Mouse (Mus musculus): ENCODE measurements at regions not wholly inside any gene's neighbourhood (a gene's known extent, or its start where the extent isn't known, plus 50 kb on each side); places are given as distances from the start of the nearest gene placed in this dataset.

DNA sequence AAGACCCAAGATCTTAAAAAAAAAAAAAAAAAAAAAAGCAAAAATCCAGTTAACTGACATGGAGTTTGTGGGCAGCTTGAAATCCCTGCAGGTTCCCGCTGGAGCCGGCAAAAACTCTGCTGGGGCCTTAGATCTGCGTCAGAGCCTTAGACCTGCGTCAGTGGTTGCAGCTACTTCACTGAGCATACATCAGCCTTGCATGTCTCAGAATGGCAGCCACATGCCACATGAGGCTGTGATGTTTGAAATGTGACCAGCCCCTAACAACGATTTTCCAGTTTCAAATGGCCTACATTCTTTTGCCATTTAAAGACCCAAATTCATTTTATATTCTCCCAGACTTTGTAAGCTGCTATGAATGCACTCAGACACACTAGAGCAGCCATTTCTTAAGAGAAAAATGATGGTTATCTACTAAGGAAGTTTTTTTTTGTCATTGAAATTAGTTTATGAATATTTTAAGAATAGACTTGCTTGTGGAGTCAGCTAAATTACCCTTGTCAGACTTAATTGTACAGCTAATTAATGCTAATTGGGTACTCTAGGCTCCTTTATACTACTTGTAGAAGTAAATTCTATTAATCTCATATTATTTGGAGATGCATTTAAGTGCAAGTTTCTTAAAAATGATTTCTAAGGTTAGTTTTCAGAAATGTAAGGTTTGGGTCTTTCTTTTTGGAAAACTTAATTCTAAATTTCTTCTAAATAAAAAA is 70.8 kb downstream of the Toporsl start:
- TF ChIP-seq CTCF (IDR thresholded peaks at IDR 0.05; ENCODE audit: control insufficient read depth, insufficient read depth, low read length) (no peak), POLR2A (IDR thresholded peaks at IDR 0.05; ENCODE audit: borderline replicate concordance, control insufficient read depth, low read depth, low read length) (no peak)
